Mouse (Mus musculus) liver, adult 10 weeks (tissue): Measurements from ENCODE around the gene Sucla2. TPM values are rescaled to one million over a fixed set of nuclear protein-coding genes. Genes with fewer than 3 reads are reported as not detected.

Experiments
- polyA plus RNA-seq: library from polyadenylated mRNA; stranded (reverse); fragments of 350-450 nt; fragmentation: Illumina TruSeq; extraction: RNeasy Lipid Tissue Mini Kit (QIAGEN cat#74804); gene quantifications from one replicate; pipeline ENCODE4 v1.2.3, GENCODE M21; 2014; ENCODE audit warnings: low read depth, low replicate concordance

The Sucla2 gene
- polyA plus RNA-seq = 419 TPM

GRCm38 (mm10) chr14:73524766-73525448 lies at the start of gene Sucla2:
Gene Sucla2, plus strand, starts transcription at chr14:73525319.

GRCm38 (mm10) chr14:73509765-73510423 lies 15.2 kb upstream of the Sucla2 start, which contains the start of gene Med4:
Gene Med4, plus strand, starts transcription at chr14:73510025.

GRCm38 (mm10) chr14:73548051-73548450 lies 22.9 kb downstream of the Sucla2 start, which contains the start of gene Nudt15:
Gene Nudt15, minus strand, starts transcription at chr14:73548242.

Other genes starting within 250 kb of the Sucla2 start
- gene Rb1, start 199.5 kb upstream of the Sucla2 start, polyA plus RNA-seq = 12.6 TPM
- gene Itm2b, start 140.0 kb upstream of the Sucla2 start, polyA plus RNA-seq = 1,572 TPM
- 16.5 TPM for gene Med4, start 15.3 kb upstream of the Sucla2 start, polyA plus RNA-seq
- 1.5 TPM for gene Nudt15, start 22.9 kb downstream of the Sucla2 start, polyA plus RNA-seq
- gene Gm21750, start 135.9 kb downstream of the Sucla2 start, polyA plus RNA-seq = not detected